Mouse (Mus musculus): ENCODE results near the gene Cep350. TPM values are rescaled to one million over a fixed set of nuclear protein-coding genes. Genes with fewer than 3 reads are reported as not detected.

Cep350 gene
- polyA plus RNA-seq, 1 experiment from 2014 or later, result 14.0 TPM

DNA sequence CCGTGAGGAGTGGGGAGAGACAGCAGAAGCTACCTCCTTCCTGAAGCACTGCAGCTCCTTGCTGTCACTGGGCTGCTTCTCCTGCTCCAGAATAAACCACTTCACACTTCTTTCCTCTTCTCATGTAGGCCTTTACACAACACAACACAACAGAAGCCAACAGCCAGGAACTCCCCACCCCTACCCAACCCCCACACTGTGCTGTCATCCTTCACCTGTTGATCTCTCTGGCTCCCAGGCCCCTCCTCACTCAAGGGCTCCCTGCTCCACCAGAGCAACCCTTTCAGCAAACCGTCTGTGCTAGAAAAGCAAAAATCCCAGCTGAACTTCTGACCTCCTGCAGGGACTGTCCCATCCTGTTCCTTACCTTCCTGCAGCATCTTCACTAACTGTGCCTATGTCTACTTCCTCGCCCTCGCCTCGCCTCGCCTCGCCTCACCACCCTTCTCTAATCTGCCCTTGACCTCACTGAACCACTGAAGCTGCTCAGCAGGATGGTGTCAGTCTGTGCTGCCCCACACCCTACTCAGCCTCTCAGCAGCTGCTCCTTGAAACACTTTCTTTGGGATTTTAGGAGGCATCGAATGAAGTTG is 145.3 kb downstream of the Cep350 start:
- H3K4me3 ChIP-seq (ENCODE audit: low read depth, low read length), result no peak overlapping the region
- H3K9ac ChIP-seq (ENCODE audit: low read depth, low read length), result no peak overlapping the region
- no peaks in the 10 kb centered on the region for H3K27me3 ChIP-seq (replicated peaks; ENCODE audit: control insufficient read depth, insufficient read depth, low read length)
- no peak overlapping the region for H3K27ac ChIP-seq (replicated peaks; ENCODE audit: low read depth, low read length)
- DNase-seq (ENCODE audit: low spot score) (no peak), ATAC-seq (ENCODE audit: low read depth) (no peak)
- H3K4me2 ChIP-seq (ENCODE audit: low read depth, low read length), result no peak overlapping the region
- no peaks in the 10 kb centered on the region for H3K9me3 ChIP-seq (ENCODE audit: control insufficient read depth, low read length)
- H3K36me3 ChIP-seq (ENCODE audit: control insufficient read depth, insufficient read depth, low read length), result no peaks in the 10 kb centered on the region
- no peaks in the 10 kb centered on the region for H3K4me1 ChIP-seq (ENCODE audit: control insufficient read depth, insufficient read depth, low read length)
- WGBS, result 54% methylated on average over 8 of the region's 8 CpGs

DNA sequence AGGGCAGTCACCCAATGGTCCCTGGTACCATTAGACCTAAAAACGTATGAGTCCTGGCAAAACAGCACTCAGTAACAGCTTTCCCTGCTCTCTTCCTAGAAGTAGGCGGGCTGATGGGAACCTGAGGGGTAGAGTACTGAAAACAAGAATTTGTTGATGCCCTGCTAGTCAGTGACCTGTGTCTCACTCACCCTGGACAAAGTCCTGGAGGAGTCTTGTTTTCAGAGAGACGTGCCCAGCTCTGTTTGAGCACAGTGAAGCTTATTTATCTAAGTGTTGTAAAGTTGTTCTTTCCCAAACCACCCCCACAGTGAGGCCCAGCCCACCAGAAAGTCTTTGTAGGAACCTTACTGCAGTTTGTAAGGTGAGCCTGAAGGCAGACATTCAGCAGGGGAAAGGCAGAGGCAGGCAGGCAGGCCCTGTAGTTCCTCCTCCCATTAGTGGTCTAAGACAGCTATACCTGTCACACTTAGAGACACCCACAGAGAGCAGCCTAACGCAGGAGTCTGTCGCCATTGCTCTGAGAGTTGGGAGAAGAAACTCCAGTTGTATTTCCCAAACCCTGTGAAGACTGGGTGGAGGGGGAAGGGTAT is 146.2 kb downstream of the Cep350 start:
- 41% methylated on average over 5 of the region's 5 CpGs for WGBS
- no peak for DNase-seq (ENCODE audit: low spot score)
- Histone ChIP-seq H3K4me3 (ENCODE audit: low read depth, low read length) (no peak overlapping the region), H3K4me2 (ENCODE audit: low read depth, low read length) (no peak overlapping the region), H3K4me1 (ENCODE audit: control insufficient read depth, insufficient read depth, low read length) (no peaks in the 10 kb centered on the region), H3K27ac (replicated peaks; ENCODE audit: low read depth, low read length) (no peak overlapping the region), H3K36me3 (ENCODE audit: control insufficient read depth, insufficient read depth, low read length) (no peaks in the 10 kb centered on the region), H3K27me3 (replicated peaks; ENCODE audit: control insufficient read depth, insufficient read depth, low read length) (no peaks in the 10 kb centered on the region), H3K9me3 (ENCODE audit: control insufficient read depth, low read length) (no peaks in the 10 kb centered on the region; the same call in 1 of the 2 replicates), H3K9ac (ENCODE audit: low read depth, low read length) (no peak overlapping the region)
- no peak for ATAC-seq (ENCODE audit: low read depth)

GRCm38 (mm10) chr1:155825940-155826716 is 146.9 kb downstream of the Cep350 start:
- ATAC-seq (ENCODE audit: low read depth) (no peak), DNase-seq (ENCODE audit: low spot score) (no peak)
- no peak overlapping the region for H3K4me3 ChIP-seq (ENCODE audit: low read depth, low read length)
- no peaks in the 10 kb centered on the region; the same call in 1 of the 2 replicates for H3K9me3 ChIP-seq (ENCODE audit: control insufficient read depth, low read length)
- 85% methylated on average over 4 of the region's 4 CpGs for WGBS
- H3K4me1 ChIP-seq (ENCODE audit: control insufficient read depth, insufficient read depth, low read length), result no peaks in the 10 kb centered on the region
- H3K27me3 ChIP-seq (replicated peaks; ENCODE audit: control insufficient read depth, insufficient read depth, low read length), result no peaks in the 10 kb centered on the region
- no peaks in the 10 kb centered on the region for H3K36me3 ChIP-seq (ENCODE audit: control insufficient read depth, insufficient read depth, low read length)
- no peak overlapping the region for H3K27ac ChIP-seq (replicated peaks; ENCODE audit: low read depth, low read length)
- no peak overlapping the region for H3K4me2 ChIP-seq (ENCODE audit: low read depth, low read length)
- no peak overlapping the region for H3K9ac ChIP-seq (ENCODE audit: low read depth, low read length)

GRCm38 (mm10) chr1:155820646-155821045 is 152.4 kb downstream of the Cep350 start:
- WGBS, result 81% methylated on average over 5 of the region's 5 CpGs
- Histone ChIP-seq H3K36me3 (ENCODE audit: control insufficient read depth, insufficient read depth, low read length) (no peaks in the 10 kb centered on the region), H3K4me1 (ENCODE audit: control insufficient read depth, insufficient read depth, low read length) (no peaks in the 10 kb centered on the region), H3K27ac (replicated peaks; ENCODE audit: low read depth, low read length) (no peak overlapping the region), H3K4me3 (ENCODE audit: low read depth, low read length) (no peak overlapping the region), H3K9ac (ENCODE audit: low read depth, low read length) (no peak overlapping the region), H3K9me3 (ENCODE audit: control insufficient read depth, low read length) (no peaks in the 10 kb centered on the region; the same call in 1 of the 2 replicates), H3K4me2 (ENCODE audit: low read depth, low read length) (no peak overlapping the region), H3K27me3 (replicated peaks; ENCODE audit: control insufficient read depth, insufficient read depth, low read length) (no peaks in the 10 kb centered on the region)
- no peak for ATAC-seq (ENCODE audit: low read depth)
- DNase-seq (ENCODE audit: low spot score), result no peak

- Histone ChIP-seq H3K4me2 (ENCODE audit: low read depth, low read length) (no peak overlapping the region), H3K9me3 (ENCODE audit: control insufficient read depth, low read length) (no peaks in the 10 kb centered on the region), H3K27me3 (replicated peaks; ENCODE audit: control insufficient read depth, insufficient read depth, low read length) (no peaks in the 10 kb centered on the region), H3K4me1 (ENCODE audit: control insufficient read depth, insufficient read depth, low read length) (peaks cover 13% of the 10 kb centered on the region), H3K27ac (replicated peaks; ENCODE audit: low read depth, low read length) (no peak overlapping the region), H3K36me3 (ENCODE audit: control insufficient read depth, insufficient read depth, low read length) (no peaks in the 10 kb centered on the region), H3K9ac (ENCODE audit: low read depth, low read length) (no peak overlapping the region), H3K4me3 (ENCODE audit: low read depth, low read length) (no peak overlapping the region)
- 41% methylated on average over 2 of the region's 2 CpGs for WGBS
- DNase-seq (ENCODE audit: low spot score), result no peak
- ATAC-seq (ENCODE audit: low read depth), result no peak
Measured at GRCm38 (mm10) chr1:155816167-155816566, 156.9 kb downstream of the Cep350 start.

GRCm38 (mm10) chr1:155812581-155813499 is 160.2 kb downstream of the Cep350 start, which contains the start of gene Qsox1:
TSS of gene Qsox1 (minus strand) at chr1:155812889.
- peak within 1 kb of the TSS; percentile 82 for H3K4me3 ChIP-seq (ENCODE audit: low read depth, low read length)
- H3K4me1 ChIP-seq (ENCODE audit: control insufficient read depth, insufficient read depth, low read length), result peaks cover 27% of the 10 kb centered on the region
- peak within 1 kb of the TSS; percentile 70; the same call in 1 of the 2 replicates for H3K27ac ChIP-seq (replicated peaks; ENCODE audit: low read depth, low read length)
- ATAC-seq (ENCODE audit: low read depth), result peak; percentile 95
- H3K9me3 ChIP-seq (ENCODE audit: control insufficient read depth, low read length), result no peaks in the 10 kb centered on the region
- H3K27me3 ChIP-seq (replicated peaks; ENCODE audit: control insufficient read depth, insufficient read depth, low read length), result no peaks in the 10 kb centered on the region
- H3K36me3 ChIP-seq (ENCODE audit: control insufficient read depth, insufficient read depth, low read length), result no peaks in the 10 kb centered on the region
- H3K4me2 ChIP-seq (ENCODE audit: low read depth, low read length), result peak within 1 kb of the TSS; percentile 81
- DNase-seq (ENCODE audit: low spot score), result peak; percentile 93
- WGBS, result 2% methylated on average over 28 of the region's 67 CpGs
- H3K9ac ChIP-seq (ENCODE audit: low read depth, low read length), result peak within 1 kb of the TSS; percentile 74

DNA sequence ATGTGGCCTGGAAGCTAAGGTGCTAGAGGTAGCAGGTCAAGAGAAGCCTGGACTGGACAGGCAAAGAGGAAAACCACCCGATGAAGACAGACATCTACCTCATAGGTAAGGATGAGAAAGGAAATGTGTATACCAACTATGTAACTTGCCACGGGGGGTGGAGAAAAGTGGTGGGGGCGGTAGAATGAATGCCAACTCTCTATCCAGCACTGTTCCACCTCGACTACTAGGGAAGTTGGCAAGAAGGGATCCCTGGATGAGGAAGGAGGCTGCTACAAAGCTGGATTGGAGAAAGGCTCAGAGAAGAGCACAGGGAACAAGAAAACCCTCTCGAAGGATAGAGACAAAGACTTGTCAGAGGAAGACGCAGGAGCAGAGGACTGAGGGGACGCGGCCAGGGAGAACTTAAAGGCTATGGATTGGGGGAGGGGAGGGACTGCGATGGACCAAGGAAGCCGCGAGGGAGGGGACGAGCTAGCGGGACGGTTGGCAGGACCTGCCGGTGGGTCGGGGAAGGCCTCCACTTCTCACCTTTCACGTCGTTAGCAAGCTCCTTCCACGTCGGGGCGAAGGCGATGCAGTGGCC is 161.0 kb downstream of the Cep350 start:
- peak overlapping the region; percentile 81 for H3K4me2 ChIP-seq (ENCODE audit: low read depth, low read length)
- H3K27ac ChIP-seq (replicated peaks; ENCODE audit: low read depth, low read length), result peak overlapping the region; percentile 70; the same call in 1 of the 2 replicates
- no peaks in the 10 kb centered on the region for H3K27me3 ChIP-seq (replicated peaks; ENCODE audit: control insufficient read depth, insufficient read depth, low read length)
- peak; percentile 16 for ATAC-seq (ENCODE audit: low read depth)
- no peaks in the 10 kb centered on the region for H3K9me3 ChIP-seq (ENCODE audit: control insufficient read depth, low read length)
- DNase-seq (ENCODE audit: low spot score), result peak; percentile 22
- 6% methylated on average over 15 of the region's 22 CpGs for WGBS
- H3K4me3 ChIP-seq (ENCODE audit: low read depth, low read length), result peak overlapping the region; percentile 82
- peak overlapping the region; percentile 74 for H3K9ac ChIP-seq (ENCODE audit: low read depth, low read length)
- H3K4me1 ChIP-seq (ENCODE audit: control insufficient read depth, insufficient read depth, low read length), result peaks cover 27% of the 10 kb centered on the region
- H3K36me3 ChIP-seq (ENCODE audit: control insufficient read depth, insufficient read depth, low read length), result no peaks in the 10 kb centered on the region

DNA sequence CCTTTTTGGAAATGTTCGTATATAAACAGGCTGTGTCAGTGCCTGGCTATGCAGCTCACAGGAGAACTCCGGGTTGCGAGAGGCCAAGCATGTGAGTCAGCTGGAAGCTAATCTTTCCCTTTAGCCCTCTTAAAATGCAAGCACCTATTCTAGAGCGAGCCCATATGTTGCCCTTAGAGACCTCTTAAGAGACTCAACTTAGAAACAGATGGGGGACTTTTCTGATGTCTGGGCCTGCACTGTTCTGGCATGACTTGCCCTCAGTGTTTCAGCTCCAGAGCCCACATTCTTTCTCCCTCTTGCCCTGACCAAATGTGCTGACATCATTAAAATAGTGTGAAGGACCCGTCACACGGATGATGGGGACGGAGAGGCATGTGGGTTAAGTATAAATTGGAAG is 162.4 kb downstream of the Cep350 start:
- Histone ChIP-seq H3K4me2 (ENCODE audit: low read depth, low read length) (0 out of 2 replicates have a peak overlapping the region, but pooled peaks have one; percentile 15), H3K27ac (replicated peaks; ENCODE audit: low read depth, low read length) (no peak overlapping the region), H3K4me3 (ENCODE audit: low read depth, low read length) (no peak overlapping the region), H3K27me3 (replicated peaks; ENCODE audit: control insufficient read depth, insufficient read depth, low read length) (no peaks in the 10 kb centered on the region), H3K9me3 (ENCODE audit: control insufficient read depth, low read length) (no peaks in the 10 kb centered on the region), H3K9ac (ENCODE audit: low read depth, low read length) (no peak overlapping the region), H3K4me1 (ENCODE audit: control insufficient read depth, insufficient read depth, low read length) (peaks cover 27% of the 10 kb centered on the region), H3K36me3 (ENCODE audit: control insufficient read depth, insufficient read depth, low read length) (no peaks in the 10 kb centered on the region)
- DNase-seq (ENCODE audit: low spot score) (peak; percentile 37), ATAC-seq (ENCODE audit: low read depth) (peak; percentile 5; the same call in 1 of the 2 replicates)
- WGBS, result 44% methylated on average over 7 of the region's 7 CpGs
